Mouse (Mus musculus) neutrophil, adult 5-6 weeks (primary cell): ENCODE results near the gene Gm20388. TPM values are rescaled to one million over a fixed set of nuclear protein-coding genes. Genes with fewer than 3 reads are reported as not detected.
A peak's percentile ranks its signal among the peaks of the same experiment; 100 is the strongest.

ENCODE experiments used
- ATAC-seq: fragments of 151-379, 151-347 bp; 2 replicates; pipeline ENCODE4 v1.8.0; 2017; ENCODE audit warnings: mild to moderate bottlenecking, moderate TSS enrichment; ENCODE audit not compliant: insufficient number of reproducible peaks, poor library complexity, low FRiP score, severe bottlenecking; ENCODE audit errors: extremely low read depth
- total RNA-seq: library from RNA; stranded (forward); fragments of 200-1000 nt; gene quantifications from 2 replicates; pipeline ENCODE4 v1.2.3, GENCODE M21; 2017

Gene Gm20388
- total RNA-seq, 1 experiment from 2014 or later: 10.8 TPM

DNA sequence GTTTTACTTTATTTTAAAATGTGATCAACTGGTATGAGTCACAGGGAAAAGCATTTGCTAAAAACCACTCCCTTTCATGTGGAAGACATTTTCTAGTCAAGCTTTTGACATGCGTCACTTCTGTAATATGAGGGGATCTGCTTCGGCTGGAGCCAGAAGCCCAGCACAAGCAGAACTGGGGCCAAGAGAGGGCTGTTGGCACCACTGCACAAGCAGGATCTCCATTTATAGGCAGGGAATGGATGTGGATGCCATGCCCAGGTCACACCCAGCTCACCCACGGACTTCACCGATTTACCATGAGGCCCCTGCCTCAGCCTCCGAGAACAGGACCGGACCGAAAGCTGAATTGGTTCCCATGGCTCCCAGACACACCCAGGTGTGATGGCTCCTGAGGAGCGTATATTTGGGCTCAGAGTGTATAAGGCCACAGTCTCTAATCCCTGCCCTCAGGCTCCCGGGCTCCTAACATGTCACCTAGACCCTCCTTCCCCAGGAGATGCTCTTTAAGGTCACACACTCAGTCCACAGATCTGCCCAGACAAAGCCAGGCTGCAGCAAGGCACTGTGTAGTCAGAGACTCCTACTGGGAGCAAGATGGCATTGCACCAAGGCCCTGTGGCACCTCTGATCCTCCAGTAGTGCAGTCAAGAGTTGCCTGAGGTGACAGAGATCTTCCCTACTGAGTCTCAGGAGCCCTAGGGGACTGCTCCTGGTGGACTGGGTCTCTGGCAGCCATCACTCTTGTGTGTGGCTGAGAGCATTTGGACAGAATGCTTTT, 4380.5 kb downstream of the Gm20388 start:
- ATAC-seq: no peak

DNA sequence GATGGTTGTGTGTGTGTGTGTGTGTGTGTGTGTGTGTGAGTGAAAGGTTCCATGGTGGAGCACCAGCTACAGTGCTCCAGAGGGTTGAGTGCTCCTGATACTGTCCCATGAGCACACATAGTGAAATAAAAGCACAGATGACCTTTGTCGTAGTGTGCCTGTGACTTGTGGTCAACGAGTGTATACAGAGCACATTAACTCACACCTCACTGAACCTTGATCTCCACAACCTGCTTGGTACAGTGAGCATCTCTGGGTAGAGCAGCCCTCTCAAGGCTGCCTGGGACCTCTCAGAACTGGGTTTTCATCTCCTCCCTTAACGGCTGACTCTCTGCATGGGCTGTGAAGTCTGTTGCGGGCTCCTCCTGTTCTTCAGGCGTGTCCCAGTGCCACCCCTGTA, 4381.1 kb downstream of the Gm20388 start:
- ATAC-seq: no peak

DNA sequence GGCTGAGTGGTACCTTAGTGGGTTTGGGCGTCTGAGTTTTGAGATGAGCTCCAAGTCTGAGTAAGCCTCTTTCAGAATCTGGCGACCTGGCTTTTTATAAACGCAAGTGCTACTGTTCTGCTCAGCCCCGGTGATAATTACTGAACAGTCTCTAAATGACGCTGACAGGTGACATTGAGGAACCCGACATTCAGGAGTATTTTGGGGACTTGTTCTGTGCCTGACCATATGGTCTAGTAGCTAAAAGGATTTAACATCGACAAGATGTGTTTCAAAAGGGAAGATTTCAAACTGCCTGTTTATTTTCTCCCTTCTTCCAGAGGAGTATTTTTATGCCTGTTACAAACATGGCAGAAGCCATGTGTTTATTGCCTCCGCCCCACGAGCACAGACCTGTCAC, 4382.3 kb downstream of the Gm20388 start:
- ATAC-seq: no peak

DNA sequence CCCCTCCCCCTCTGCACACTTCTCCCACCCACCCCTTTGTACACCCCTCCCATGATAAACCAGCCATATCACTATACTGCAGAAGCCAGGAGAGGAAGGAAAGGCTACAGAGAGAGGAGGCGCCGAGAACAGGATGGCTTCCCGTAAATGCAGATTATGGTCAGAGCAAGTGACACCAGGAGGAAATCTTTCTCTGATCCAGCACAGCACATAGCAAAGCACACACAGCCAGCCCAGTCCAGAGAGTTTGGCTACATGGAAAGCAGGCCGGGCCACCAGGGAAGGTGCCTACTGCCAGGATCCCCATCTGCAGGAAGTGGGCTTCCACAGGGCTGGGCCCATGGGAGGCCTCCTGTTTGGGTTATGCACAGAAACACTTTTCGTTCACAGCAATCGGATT, 4383.8 kb downstream of the Gm20388 start:
- ATAC-seq: no peak

DNA sequence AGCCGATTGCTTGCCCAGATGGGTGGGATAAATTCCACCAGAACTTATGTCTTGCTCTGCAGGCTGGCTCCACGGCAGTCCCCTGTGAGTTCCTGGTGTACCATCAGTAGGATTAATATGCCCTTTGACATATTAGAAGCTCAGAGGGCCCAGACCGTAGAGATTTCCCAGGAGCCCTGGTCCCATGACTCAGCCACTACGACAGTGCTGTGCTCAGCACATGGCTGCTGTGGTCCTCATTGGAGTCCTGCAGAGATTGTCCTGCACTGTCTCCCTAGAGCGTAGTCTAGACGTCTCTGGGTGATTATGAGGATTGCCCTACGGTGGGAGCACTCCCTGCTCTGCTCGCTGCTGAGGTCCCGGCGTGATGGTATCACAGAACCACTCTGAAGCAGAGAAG, 4384.3 kb downstream of the Gm20388 start:
- ATAC-seq: no peak

DNA sequence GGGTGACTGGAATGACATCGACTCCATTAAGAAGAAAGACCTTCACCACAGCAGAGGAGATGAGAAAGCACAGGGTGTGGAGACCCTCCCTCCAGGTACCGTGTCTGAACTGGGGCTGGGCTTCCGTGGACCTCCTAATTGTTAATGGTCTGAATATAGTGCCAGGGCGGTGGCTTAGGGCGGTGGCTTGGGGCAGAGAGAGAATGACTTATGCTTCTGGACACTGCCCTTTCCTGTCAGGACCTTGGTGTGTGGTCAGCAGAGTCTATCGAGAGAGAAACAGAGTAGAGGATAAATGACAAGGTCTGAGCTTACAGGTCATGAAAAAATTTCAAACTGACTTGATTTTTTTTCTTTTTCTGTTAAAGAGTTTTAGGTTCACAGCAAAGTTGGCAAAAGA, 4384.7 kb downstream of the Gm20388 start:
- ATAC-seq: no peak

DNA sequence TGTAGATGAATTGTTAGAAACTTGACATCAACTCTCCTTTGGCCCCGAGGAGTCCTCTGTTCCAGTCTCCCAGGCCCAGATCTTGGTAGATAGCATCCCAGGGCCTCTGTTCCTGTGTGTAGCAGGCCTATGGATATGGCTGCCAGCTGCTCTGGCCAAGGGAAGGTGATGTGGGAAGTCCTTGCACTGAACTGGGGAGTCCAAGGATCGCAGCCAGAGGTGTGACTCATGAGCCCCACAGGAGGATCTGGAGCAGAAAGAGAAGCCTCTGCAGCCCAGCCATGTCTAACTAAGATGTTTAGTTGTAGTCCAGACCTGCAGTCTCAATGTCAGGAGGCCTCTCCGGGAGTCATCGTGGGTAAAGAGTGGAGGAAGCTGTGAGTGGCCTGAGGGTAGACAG, 4390.9 kb downstream of the Gm20388 start:
- ATAC-seq: no peak

DNA sequence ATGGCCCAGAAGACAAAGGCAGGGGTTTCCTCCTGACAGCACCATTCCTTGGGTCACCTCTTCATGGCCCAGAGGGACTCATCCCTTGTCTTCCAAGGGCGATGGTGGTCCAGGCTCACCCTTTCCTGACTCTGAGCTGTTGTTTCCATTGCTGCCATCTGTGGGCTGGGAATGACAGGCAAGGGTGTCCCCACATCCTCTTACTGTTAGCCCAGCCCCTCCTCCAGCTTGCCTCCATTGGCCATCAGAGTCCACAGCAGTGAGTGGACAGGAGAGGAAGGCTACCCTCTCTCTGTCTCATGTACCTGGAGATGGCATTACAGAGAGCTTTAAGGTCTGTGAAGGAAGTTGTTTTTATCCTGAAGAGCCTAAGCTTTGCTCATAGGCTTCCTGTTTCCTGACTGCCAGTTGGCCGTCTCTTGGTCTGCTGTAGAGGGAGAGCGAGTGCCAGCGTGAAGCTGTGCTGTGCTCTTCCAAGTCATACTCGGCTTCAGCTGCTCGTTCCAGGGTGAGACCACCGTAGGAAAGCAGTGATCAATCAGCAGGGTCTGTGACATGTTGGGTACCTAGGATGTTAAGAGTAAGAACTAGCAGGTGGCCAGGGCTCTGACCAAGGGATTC, 4391.4 kb downstream of the Gm20388 start:
- ATAC-seq: no peak

DNA sequence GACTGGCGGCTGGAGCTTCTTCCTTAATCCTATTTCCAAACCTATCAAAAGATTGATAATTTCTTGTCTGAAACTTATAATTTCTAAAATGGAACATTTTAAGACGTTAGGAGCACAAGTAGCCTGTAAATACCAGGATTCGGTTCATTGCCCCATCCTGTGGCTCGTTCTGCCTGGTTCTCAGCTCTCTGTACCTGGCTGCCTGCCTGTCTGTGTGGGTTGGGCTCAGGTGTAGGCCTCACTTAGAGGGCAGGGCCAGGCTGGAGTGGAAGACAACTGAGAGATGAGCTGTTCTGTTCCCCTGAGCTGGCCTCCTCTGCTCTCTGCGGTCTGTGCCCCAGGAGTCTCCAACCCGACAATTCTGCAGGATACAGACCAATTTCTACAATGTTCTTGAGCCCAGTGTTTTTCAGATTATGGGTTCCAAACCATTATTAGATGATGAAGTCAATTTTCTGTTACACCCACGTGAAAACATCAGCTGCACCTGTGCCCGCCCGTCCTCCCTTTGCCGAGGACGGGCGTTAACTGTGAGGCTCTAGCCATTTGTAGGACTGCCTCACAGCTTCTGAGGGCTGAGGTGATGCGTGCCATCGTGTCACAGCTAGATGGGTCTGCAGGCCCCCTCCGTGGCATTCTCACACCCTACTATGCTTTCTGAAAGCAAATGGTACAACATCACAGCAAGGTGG, 4392.7 kb downstream of the Gm20388 start:
- ATAC-seq: no peak

DNA sequence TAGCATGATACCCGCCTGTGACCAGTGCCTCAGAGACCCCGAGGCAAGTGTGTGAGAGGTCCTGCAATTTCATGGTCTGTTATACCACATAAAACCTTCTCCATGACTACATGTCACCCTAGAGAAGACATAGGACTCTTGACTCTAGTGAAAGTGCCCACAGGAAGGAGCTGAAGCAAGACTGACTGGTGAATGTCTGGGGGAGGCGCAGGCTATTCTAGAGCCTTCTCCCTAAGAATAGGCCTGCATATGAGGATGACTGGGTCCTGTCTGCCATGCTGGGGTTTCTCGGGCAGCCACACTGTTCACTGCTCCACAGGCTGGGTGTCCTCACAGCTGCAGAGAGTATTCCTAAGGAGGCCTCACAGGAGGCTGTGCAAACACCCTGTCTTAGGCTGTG, 4393.5 kb downstream of the Gm20388 start:
- ATAC-seq: no peak

DNA sequence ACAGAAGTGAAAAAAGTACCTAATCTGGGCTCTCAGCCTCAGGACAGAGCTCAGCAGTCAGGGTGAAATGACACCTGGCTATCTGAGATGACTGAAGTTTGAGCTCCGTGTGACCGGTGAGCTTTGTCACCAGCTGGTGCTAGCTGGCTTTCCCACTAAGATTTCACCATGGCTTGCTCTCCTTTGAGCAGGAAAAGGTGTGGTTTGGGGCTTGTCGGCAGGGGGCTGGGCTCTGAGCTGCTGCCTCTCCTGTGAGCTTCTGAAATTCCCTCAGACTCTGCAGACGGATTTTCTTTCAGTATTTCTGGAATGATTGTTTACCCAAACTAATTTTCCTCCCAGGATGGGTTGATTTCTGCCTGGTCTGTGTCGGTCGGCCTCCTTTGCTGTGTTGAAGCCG, 4395.9 kb downstream of the Gm20388 start:
- ATAC-seq: no peak

DNA sequence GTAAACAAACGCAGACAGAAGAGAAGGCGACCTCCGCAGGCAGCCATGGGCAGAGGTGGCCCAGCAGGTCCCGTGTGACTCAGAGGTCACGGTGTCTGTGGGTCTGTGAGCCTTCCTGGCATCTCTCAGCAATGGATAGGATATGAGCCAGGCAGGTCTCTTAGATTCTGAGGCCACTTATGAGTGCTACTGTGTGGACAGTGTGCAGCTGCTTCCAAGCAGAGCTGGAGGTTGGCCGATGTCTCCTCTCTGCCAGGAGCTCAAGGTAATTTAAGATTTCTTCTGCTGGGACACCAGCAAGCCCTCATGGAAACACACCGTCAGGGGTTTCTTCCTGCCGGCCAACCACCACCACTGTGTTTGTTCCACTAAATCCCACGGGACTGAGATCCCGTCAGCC, 4397.1 kb downstream of the Gm20388 start:
- ATAC-seq: no peak

DNA sequence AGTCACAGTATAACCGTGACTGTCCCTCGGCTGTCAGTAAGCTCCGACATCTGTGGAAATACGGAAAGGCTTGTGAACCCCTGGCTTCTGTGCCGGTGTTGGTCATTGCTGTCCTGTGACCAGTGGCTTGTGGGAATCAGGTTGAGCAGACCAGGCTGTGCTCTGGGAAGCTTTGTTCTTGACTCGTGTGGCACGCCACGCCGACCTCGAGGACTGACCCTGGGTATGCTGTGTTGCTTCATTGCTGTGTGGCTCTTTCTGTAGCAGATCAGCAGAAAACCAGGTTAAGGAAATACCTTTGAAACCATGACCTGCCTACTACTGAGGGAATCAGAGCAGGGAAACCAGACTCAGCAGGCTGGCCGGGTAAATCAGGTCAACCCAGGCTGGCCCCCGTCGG, 4399.9 kb downstream of the Gm20388 start:
- no peak for ATAC-seq

DNA sequence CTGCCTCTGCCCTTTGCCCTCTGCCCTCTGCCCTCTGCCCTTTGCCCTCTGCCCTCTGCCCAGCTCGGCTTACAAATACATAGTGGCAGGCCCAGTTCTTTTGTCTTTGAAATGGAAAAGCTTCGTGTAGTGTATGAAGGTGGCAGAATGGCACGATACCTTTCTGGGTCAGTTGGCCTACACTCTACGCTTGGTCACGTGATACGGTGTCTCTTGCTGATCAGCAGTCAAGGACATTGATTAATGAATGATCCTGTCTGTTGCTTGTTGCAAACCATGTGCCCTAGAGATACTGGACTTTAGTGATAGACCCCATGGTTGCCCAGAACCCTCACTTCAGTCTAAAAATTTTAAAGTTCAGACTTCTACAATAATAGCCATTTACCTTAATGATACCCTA, 4400.5 kb downstream of the Gm20388 start:
- no peak for ATAC-seq

DNA sequence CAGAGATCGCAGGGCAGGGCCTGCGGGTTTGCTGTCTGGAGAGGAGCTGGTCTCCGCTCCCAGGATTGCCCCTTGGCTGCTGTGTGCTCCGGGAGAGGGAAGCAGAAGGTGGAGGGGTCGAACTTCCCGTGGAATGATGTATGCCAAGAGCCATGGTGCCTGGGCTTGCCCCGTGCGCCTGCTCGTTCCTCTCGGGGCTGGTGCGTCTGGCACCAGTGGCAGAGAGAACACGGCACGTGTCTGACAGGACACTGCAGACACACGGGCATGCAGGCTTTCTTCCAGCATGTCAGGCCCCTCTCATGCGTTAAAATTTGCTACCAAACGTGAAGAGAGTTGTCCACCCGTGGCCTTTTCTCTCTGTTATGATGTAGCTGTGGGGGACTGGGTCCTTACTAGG, 4401.1 kb downstream of the Gm20388 start:
- ATAC-seq: no peak

DNA sequence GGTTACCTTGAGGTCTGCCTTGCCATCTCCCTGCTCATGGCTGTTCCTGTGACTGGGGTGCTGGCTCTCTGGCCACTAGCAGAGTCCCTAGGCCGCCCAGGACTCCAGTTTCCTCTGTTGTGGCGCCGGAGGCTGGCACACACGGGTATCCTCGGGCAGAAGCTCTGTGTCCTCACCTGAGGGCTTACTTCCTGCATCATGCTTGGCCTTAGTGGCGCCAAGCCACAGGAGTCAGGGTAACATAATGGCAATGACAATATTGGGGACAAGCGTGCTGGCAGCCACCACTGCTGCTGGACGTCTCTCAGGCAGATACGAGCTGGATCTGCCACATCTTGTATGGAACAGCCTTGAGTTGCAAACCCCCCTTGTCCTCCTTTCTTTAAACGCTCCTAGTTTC, 4401.6 kb downstream of the Gm20388 start:
- no peak for ATAC-seq

DNA sequence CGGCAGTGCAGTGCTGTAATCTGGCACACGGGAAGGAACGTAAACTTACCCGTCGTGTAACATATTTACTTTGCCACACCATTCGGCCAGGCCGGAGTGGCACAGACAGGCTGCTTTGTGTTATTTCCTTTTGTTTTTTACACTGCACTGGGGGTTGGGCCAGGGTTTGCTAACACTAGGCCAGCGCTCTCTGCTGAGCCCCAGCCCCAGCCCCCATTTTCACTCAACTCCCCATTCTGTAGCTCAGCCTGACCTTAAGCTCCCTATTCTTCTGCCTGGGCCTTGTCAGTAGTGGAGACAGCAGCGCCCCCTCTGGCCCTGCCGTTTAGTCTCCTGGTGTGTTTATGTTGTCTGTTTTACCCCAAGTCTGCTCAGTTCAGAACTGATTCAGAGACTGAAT, 4404.2 kb downstream of the Gm20388 start:
- ATAC-seq: no peak

DNA sequence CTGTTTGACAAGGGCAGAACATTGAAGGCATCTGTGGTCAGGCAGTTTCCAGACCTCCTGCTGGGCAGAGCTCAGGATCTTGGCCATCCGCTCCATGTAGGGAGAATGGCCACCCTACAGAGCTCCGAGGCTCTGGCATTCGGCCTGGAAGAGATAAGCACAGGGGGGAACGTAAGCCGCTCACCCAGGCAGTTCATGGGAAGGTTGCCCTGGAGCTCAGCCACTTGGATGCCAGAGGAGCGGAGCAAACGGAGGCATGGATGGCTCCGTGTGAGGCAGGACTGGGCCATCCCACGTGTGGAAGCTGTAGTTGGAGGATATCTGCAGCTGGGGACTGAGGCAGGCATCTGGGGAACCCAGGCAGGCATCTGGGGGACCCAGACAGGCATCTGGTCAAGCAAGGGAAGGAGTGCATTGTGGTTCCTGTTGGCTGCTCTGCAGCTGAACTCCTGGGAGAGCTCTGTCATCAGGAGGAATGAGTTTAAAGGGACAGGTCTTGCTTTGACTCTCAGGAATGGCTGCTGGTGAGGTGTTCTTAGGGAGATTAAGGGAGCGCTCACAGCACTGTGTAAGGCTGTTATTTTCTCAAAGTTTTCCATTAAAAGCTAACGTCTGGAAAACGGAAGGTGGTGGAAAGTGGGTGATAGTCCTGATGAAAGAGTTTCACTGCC, 4406.0 kb downstream of the Gm20388 start:
- no peak for ATAC-seq

DNA sequence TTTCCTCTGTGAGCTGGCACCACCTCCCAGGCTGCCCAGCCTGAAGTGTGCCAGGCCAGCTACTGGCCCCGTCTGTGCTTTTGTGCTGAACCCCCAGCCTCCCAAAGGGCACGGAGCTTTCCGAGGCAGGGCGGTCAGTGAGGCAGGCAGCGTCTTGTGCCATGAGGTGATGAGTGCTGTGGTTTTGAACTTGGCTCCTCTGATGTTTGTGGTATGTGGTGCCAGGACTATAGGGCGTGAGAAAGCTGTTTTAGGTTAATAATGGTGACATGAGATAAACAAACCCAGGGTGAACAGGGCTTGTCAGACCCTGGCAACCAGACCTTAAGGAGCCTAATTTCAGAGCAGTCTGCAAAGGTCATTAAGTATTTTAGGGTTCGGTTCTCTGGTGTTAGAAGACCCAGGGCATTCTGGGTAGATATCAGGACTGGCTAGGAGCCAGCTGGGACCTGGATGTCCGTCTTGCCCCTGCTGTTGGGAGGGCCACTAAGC, 4406.6 kb downstream of the Gm20388 start:
- ATAC-seq: no peak

DNA sequence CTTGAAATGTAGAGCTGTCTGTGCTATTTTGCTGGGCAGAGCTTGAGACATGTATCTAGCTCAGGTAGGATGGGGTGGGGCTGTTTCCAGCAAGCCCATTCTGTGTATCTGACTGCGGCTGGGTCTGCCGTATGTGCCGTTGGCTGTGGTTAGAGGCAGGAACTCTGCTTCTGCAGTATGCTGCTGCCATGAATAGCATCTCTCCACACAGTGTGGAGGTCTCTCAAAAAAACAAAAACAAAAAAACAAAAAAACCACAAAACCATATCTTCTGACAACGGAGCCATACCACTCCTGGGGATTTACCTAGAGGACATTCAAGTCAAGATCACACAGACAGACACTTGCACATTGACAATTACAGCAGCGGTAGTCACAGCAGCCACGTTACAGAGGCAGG, 4407.2 kb downstream of the Gm20388 start:
- ATAC-seq: peak; percentile 21; the same call in 1 of the 2 replicates
